Mouse (Mus musculus) spleen, adult 18-20 months (tissue): ENCODE measurements around the gene Alk.
A peak's percentile ranks its signal among the peaks of the same experiment; 100 is the strongest.

Source experiments
- DNase-seq, 2 experiments: peaks; one replicate each; pipeline ENCODE4 v3.0.0; 2022; ENCODE audit warnings: mixed read lengths in 2 of 2

The Alk gene

GRCm38 (mm10) chr17:71955011-71955410 lies 649.4 kb downstream of the Alk start:
- DNase-seq, result no peak

- no peak for DNase-seq
Observed at GRCm38 (mm10) chr17:71954217-71954844, 650.1 kb downstream of the Alk start.

GRCm38 (mm10) chr17:71950968-71951367 lies 653.5 kb downstream of the Alk start:
- DNase-seq, result no peak

- no peak for DNase-seq
Observed at GRCm38 (mm10) chr17:71948687-71949086, 655.7 kb downstream of the Alk start.

GRCm38 (mm10) chr17:71947452-71947851 lies 657.0 kb downstream of the Alk start:
- no peak for DNase-seq

DNA sequence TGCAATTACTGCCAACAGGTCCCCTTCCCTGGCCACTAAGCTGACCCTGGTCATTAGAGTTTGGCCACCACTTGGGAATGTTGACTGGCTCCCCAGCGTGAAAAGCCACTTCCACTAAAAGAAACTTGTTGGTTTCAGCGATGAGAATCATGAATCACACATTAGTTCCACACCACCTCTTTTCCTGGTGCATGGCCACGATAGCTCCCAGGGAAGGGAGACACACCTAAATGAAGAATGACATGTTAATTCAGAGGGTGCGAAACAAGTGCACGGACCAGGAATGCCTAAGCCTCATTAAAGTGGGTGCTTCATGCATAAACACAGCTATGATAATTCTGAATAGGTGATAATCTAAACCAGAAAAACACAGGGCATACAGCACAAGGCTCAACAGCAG lies 660.4 kb downstream of the Alk start:
- DNase-seq, result no peak

GRCm38 (mm10) chr17:71942052-71942451 lies 662.4 kb downstream of the Alk start:
- no peak for DNase-seq

DNA sequence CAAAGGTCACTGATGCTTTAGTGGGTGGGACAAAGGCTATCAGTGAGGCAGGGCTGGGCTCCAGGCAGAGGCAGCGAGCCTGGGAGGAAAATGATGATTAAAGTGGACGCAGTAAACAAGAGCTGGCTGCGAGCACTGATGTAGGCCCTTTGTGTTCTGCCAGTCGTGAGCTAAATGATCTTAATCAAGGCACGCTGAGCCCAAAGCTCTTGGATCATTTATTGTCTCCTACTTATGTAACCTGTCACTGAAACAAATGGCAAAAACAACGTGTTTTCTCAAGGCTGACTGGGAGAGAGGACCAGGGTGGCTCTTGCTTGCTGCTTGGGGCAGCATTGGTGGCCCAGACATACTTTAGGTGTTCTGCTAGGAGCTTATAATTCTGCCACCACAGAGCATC lies 663.0 kb downstream of the Alk start:
- DNase-seq, result no peak

GRCm38 (mm10) chr17:71936681-71937080 lies 667.7 kb downstream of the Alk start:
- DNase-seq, result no peak

GRCm38 (mm10) chr17:71935837-71936236 lies 668.6 kb downstream of the Alk start:
- no peak for DNase-seq

GRCm38 (mm10) chr17:71935336-71935735 lies 669.1 kb downstream of the Alk start:
- no peak for DNase-seq

GRCm38 (mm10) chr17:71914941-71915340 lies 689.5 kb downstream of the Alk start:
- DNase-seq, result no peak

GRCm38 (mm10) chr17:71914541-71914940 lies 689.9 kb downstream of the Alk start:
- no peak for DNase-seq

- no peak for DNase-seq
Observed at GRCm38 (mm10) chr17:71913188-71913587, 691.2 kb downstream of the Alk start.

GRCm38 (mm10) chr17:71909107-71909506 lies 695.3 kb downstream of the Alk start:
- DNase-seq, result peak in 1 of 2 experiments; percentile 24

- DNase-seq, result no peak
Observed at GRCm38 (mm10) chr17:71881369-71881768, 723.1 kb downstream of the Alk start.

- no peak for DNase-seq
Observed at GRCm38 (mm10) chr17:71875492-71875891, 728.9 kb downstream of the Alk start.

- no peak for DNase-seq
Observed at GRCm38 (mm10) chr17:71874795-71875194, 729.6 kb downstream of the Alk start.

DNA sequence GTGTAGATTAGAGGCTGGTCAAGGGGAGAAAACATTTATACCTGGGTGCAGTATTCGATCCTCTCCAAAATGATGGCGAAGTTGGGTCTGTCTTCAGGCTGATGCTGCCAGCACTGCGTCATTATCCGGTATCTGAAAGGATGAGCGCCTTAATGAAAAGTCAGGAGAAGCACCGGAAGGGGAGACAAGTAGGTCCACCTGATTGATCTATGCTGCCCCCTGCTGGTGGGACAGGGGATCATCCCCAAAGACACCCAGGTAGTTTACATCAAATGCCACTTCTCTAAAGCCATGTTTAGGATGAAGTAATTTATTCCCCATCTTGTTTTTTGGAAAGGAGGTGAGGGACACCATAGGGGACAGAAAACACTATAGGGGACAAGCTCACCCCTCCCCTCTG lies 730.4 kb downstream of the Alk start:
- DNase-seq, result peak; percentile 18 to 49

- peak in 1 of 2 experiments; percentile 29 for DNase-seq
Observed at GRCm38 (mm10) chr17:71872976-71873375, 731.5 kb downstream of the Alk start.

DNA sequence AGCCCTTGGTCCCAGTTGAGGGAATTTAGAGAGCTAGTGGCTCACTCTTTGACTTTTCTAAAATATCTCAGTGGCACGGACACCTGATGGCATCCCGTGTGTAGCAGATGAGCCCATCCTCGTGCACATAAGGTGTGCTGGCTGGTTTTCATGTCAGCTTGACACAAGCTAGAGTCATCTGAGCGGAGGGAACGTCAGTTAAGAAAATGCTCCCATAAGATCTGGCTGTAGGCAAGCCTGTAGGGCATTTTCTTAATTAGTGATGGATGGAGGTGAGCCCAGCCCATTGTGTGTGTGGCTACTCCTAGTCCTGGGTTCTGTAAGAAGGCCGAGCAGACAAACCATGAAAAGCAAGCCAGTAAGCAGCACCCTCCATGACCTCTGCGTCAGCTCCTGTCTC lies 732.4 kb downstream of the Alk start:
- no peak for DNase-seq

GRCm38 (mm10) chr17:71870641-71871040 lies 733.8 kb downstream of the Alk start:
- no peak for DNase-seq

GRCm38 (mm10) chr17:71870232-71870621 lies 734.2 kb downstream of the Alk start:
- no peak for DNase-seq

- DNase-seq, result no peak
Observed at GRCm38 (mm10) chr17:71869372-71870231, 734.8 kb downstream of the Alk start.
